Mouse (Mus musculus): ENCODE results near the gene Scn4a.

GRCm38 (mm10) chr11:106273311-106273684 lies 79.8 kb downstream of the Scn4a start:
- TF ChIP-seq CTCF (IDR thresholded peaks at IDR 0.05; ENCODE audit: control insufficient read depth, insufficient read depth, insufficient replicate concordance, low read depth, low read length), result no peak
- TF ChIP-seq POLR2A (IDR thresholded peaks at IDR 0.05; ENCODE audit: control insufficient read depth, low read depth, low read length), result no peak
